Mouse (Mus musculus): ENCODE measurements around the gene Fndc8. TPM values are rescaled to one million over a fixed set of nuclear protein-coding genes. Genes with fewer than 3 reads are reported as not detected.

Fndc8 gene
- polyA plus RNA-seq, 1 experiment from 2014 or later = 0.12 TPM

- H3K9ac ChIP-seq (ENCODE audit: low read length) = no peak overlapping the region
- peaks cover 4% of the 10 kb centered on the region; the same call in 1 of the 2 replicates for H3K4me1 ChIP-seq (ENCODE audit: control insufficient read depth, insufficient read depth, low read length)
- no peaks in the 10 kb centered on the region for H3K9me3 ChIP-seq (replicated peaks; ENCODE audit: control insufficient read depth, low read length)
- no peak overlapping the region for H3K4me3 ChIP-seq (ENCODE audit: low read length)
- WGBS = 92% methylated on average over 5 of the region's 5 CpGs
- no peak for ATAC-seq (replicated peaks; ENCODE audit: extremely low read depth, insufficient read depth, low FRiP score)
- no peaks in the 10 kb centered on the region for H3K27me3 ChIP-seq (ENCODE audit: control insufficient read depth, insufficient read depth, low read length)
- H3K36me3 ChIP-seq (ENCODE audit: control insufficient read depth, insufficient read depth) = 0 out of 2 replicates have a peak, but pooled peaks cover 3% of the 10 kb centered on the region
- no peak overlapping the region for H3K4me2 ChIP-seq (ENCODE audit: low read depth, low read length)
- no peak overlapping the region for H3K27ac ChIP-seq (ENCODE audit: low read length)
Observed at GRCm38 (mm10) chr11:82875631-82876030, 16.3 kb upstream of the Fndc8 start.

- H3K4me1 ChIP-seq (ENCODE audit: control insufficient read depth, insufficient read depth, low read length) = peaks cover 4% of the 10 kb centered on the region; the same call in 1 of the 2 replicates
- no peak overlapping the region for H3K4me2 ChIP-seq (ENCODE audit: low read depth, low read length)
- peaks cover 6% of the 10 kb centered on the region; the same call in 1 of the 2 replicates for H3K36me3 ChIP-seq (ENCODE audit: control insufficient read depth, insufficient read depth)
- H3K9ac ChIP-seq (ENCODE audit: low read length) = no peak overlapping the region
- no peak for ATAC-seq (replicated peaks; ENCODE audit: extremely low read depth, insufficient read depth, low FRiP score)
- H3K4me3 ChIP-seq (ENCODE audit: low read length) = no peak overlapping the region
- WGBS = 78% methylated on average over 7 of the region's 7 CpGs
- H3K27ac ChIP-seq (ENCODE audit: low read length) = no peak overlapping the region
- H3K9me3 ChIP-seq (replicated peaks; ENCODE audit: control insufficient read depth, low read length) = no peaks in the 10 kb centered on the region
- no peaks in the 10 kb centered on the region for H3K27me3 ChIP-seq (ENCODE audit: control insufficient read depth, insufficient read depth, low read length)
Observed at GRCm38 (mm10) chr11:82877726-82878344, 14.1 kb upstream of the Fndc8 start.

DNA sequence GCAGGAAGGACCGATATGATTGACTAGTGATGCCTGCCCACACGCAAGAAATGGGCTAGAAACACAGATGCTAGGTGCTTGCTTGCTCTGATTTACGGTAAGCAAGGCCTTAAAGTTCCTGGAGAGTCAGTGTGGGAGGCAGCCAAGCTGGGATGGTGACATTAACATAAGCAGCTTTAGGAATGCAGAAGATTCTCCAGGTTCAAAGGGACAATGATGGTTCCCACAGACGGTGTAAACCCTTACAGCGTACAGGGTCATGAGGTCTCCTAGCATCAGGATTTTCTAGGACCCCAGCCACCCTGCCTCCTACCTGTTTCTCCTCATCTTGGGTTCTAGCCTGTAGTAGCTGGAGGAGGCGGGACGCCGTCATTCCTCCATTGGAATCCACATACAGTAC is 8.7 kb upstream of the Fndc8 start:
- no peak for ATAC-seq (replicated peaks; ENCODE audit: extremely low read depth, insufficient read depth, low FRiP score)
- H3K9me3 ChIP-seq (replicated peaks; ENCODE audit: control insufficient read depth, low read length) = no peaks in the 10 kb centered on the region
- no peak overlapping the region for H3K9ac ChIP-seq (ENCODE audit: low read length)
- H3K36me3 ChIP-seq (ENCODE audit: control insufficient read depth, insufficient read depth) = peaks cover 6% of the 10 kb centered on the region; the same call in 1 of the 2 replicates
- no peak overlapping the region for H3K27ac ChIP-seq (ENCODE audit: low read length)
- no peak overlapping the region for H3K4me2 ChIP-seq (ENCODE audit: low read depth, low read length)
- H3K4me1 ChIP-seq (ENCODE audit: control insufficient read depth, insufficient read depth, low read length) = peaks cover under 1% of the 10 kb centered on the region
- WGBS = 73% methylated on average over 8 of the region's 8 CpGs
- H3K27me3 ChIP-seq (ENCODE audit: control insufficient read depth, insufficient read depth, low read length) = no peaks in the 10 kb centered on the region
- no peak overlapping the region for H3K4me3 ChIP-seq (ENCODE audit: low read length)

GRCm38 (mm10) chr11:82886559-82886958 is 5.4 kb upstream of the Fndc8 start:
- ATAC-seq (replicated peaks; ENCODE audit: extremely low read depth, insufficient read depth, low FRiP score) = no peak
- H3K9me3 ChIP-seq (replicated peaks; ENCODE audit: control insufficient read depth, low read length) = no peaks in the 10 kb centered on the region
- H3K36me3 ChIP-seq (ENCODE audit: control insufficient read depth, insufficient read depth) = peaks cover 2% of the 10 kb centered on the region; the same call in 1 of the 2 replicates
- H3K4me1 ChIP-seq (ENCODE audit: control insufficient read depth, insufficient read depth, low read length) = peaks cover 12% of the 10 kb centered on the region
- WGBS = 83% methylated on average over 3 of the region's 3 CpGs
- no peak overlapping the region for H3K27ac ChIP-seq (ENCODE audit: low read length)
- no peak overlapping the region for H3K4me2 ChIP-seq (ENCODE audit: low read depth, low read length)
- 0 out of 2 replicates have a peak, but pooled peaks cover 2% of the 10 kb centered on the region for H3K27me3 ChIP-seq (ENCODE audit: control insufficient read depth, insufficient read depth, low read length)
- no peak overlapping the region for H3K9ac ChIP-seq (ENCODE audit: low read length)
- no peak overlapping the region for H3K4me3 ChIP-seq (ENCODE audit: low read length)

- no peaks in the 10 kb centered on the region for H3K9me3 ChIP-seq (replicated peaks; ENCODE audit: control insufficient read depth, low read length)
- ATAC-seq (replicated peaks; ENCODE audit: extremely low read depth, insufficient read depth, low FRiP score) = no peak
- H3K4me1 ChIP-seq (ENCODE audit: control insufficient read depth, insufficient read depth, low read length) = peaks cover 12% of the 10 kb centered on the region
- peak overlapping the region; percentile 28; the same call in 1 of the 2 replicates for H3K4me2 ChIP-seq (ENCODE audit: low read depth, low read length)
- H3K27ac ChIP-seq (ENCODE audit: low read length) = no peak overlapping the region
- H3K27me3 ChIP-seq (ENCODE audit: control insufficient read depth, insufficient read depth, low read length) = 0 out of 2 replicates have a peak, but pooled peaks cover 2% of the 10 kb centered on the region
- H3K36me3 ChIP-seq (ENCODE audit: control insufficient read depth, insufficient read depth) = no peaks in the 10 kb centered on the region; the same call in 1 of the 2 replicates
- peak overlapping the region; percentile 3; the same call in 1 of the 2 replicates for H3K9ac ChIP-seq (ENCODE audit: low read length)
- H3K4me3 ChIP-seq (ENCODE audit: low read length) = no peak overlapping the region
- WGBS = 46% methylated on average over 10 of the region's 10 CpGs
Observed at GRCm38 (mm10) chr11:82888491-82888946, 3.4 kb upstream of the Fndc8 start.

DNA sequence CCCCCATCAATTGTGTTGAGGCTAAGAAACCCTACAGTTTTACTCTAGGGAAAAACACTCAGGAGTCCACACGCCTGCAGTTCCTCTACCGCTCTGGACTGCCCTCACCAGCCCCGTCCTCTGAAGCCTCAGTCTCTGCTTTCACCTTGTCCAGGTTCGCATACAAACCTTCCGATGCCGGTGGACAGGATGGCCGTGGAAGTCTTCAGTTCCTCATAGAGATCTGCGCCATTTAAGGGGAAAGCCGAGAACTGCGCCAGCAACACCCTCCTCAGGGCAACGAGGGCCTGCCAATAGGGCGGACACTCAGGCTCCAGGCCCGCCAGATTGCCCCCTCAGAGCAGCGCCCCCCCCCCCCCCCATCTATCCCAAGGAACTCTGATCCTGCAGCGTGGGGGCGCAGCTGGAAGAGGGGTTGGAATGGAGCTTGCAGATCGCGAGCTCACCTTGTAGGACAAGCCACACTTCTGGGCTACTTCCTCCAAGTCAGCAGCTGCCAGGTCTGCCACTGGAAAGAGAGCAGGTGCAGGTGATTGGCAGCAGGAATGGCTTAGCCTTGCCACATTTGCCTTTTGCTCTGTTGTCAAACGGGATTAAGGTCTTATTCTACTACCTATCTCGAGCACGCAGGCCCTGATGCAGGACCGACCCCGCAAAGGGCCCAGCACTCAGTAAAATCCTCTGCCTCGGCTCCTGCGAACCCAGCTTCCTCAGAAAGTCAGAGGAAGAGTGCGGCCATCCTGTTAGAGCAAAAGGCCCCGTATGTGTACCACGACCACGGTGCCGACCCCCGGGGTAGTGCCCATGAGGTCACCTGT is 2.2 kb upstream of the Fndc8 start:
- 3% methylated on average over 31 of the region's 31 CpGs for WGBS
- H3K4me1 ChIP-seq (ENCODE audit: control insufficient read depth, insufficient read depth, low read length) = peaks cover 12% of the 10 kb centered on the region
- 0 out of 2 replicates have a peak, but pooled peaks cover 2% of the 10 kb centered on the region for H3K27me3 ChIP-seq (ENCODE audit: control insufficient read depth, insufficient read depth, low read length)
- peak; percentile 43 for ATAC-seq (replicated peaks; ENCODE audit: extremely low read depth, insufficient read depth, low FRiP score)
- peak overlapping the region; percentile 34 for H3K27ac ChIP-seq (ENCODE audit: low read length)
- H3K36me3 ChIP-seq (ENCODE audit: control insufficient read depth, insufficient read depth) = no peaks in the 10 kb centered on the region; the same call in 1 of the 2 replicates
- no peaks in the 10 kb centered on the region for H3K9me3 ChIP-seq (replicated peaks; ENCODE audit: control insufficient read depth, low read length)
- peak overlapping the region; percentile 83 for H3K4me3 ChIP-seq (ENCODE audit: low read length)
- H3K4me2 ChIP-seq (ENCODE audit: low read depth, low read length) = peak overlapping the region; percentile 95
- peak overlapping the region; percentile 74 for H3K9ac ChIP-seq (ENCODE audit: low read length)

GRCm38 (mm10) chr11:82890342-82890762 is 1.6 kb upstream of the Fndc8 start, which contains the start of gene Rad51d:
Gene Rad51d (minus strand): TSS chr11:82890614.
- H3K9ac ChIP-seq (ENCODE audit: low read length) = peak within 1 kb of the TSS; percentile 74
- ATAC-seq (replicated peaks; ENCODE audit: extremely low read depth, insufficient read depth, low FRiP score) = peak; percentile 92
- H3K36me3 ChIP-seq (ENCODE audit: control insufficient read depth, insufficient read depth) = no peaks in the 10 kb centered on the region; the same call in 1 of the 2 replicates
- H3K9me3 ChIP-seq (replicated peaks; ENCODE audit: control insufficient read depth, low read length) = no peaks in the 10 kb centered on the region
- WGBS = under 1% methylated on average over 25 of the region's 26 CpGs
- H3K4me1 ChIP-seq (ENCODE audit: control insufficient read depth, insufficient read depth, low read length) = peaks cover 12% of the 10 kb centered on the region
- H3K27me3 ChIP-seq (ENCODE audit: control insufficient read depth, insufficient read depth, low read length) = 0 out of 2 replicates have a peak, but pooled peaks cover 2% of the 10 kb centered on the region
- peak within 1 kb of the TSS; percentile 95 for H3K4me2 ChIP-seq (ENCODE audit: low read depth, low read length)
- peak within 1 kb of the TSS; percentile 34 for H3K27ac ChIP-seq (ENCODE audit: low read length)
- H3K4me3 ChIP-seq (ENCODE audit: low read length) = peak within 1 kb of the TSS; percentile 83

- no peaks in the 10 kb centered on the region for H3K4me1 ChIP-seq (ENCODE audit: control insufficient read depth, insufficient read depth, low read length)
- 77% methylated on average over 10 of the region's 10 CpGs for WGBS
- no peak for ATAC-seq (replicated peaks; ENCODE audit: extremely low read depth, insufficient read depth, low FRiP score)
- H3K27ac ChIP-seq (ENCODE audit: low read length) = no peak overlapping the region
- no peaks in the 10 kb centered on the region for H3K9me3 ChIP-seq (replicated peaks; ENCODE audit: control insufficient read depth, low read length)
- peaks cover 19% of the 10 kb centered on the region for H3K36me3 ChIP-seq (ENCODE audit: control insufficient read depth, insufficient read depth)
- H3K27me3 ChIP-seq (ENCODE audit: control insufficient read depth, insufficient read depth, low read length) = no peaks in the 10 kb centered on the region
- no peak overlapping the region for H3K4me3 ChIP-seq (ENCODE audit: low read length)
- H3K9ac ChIP-seq (ENCODE audit: low read length) = no peak overlapping the region
- no peak overlapping the region for H3K4me2 ChIP-seq (ENCODE audit: low read depth, low read length)
Observed at GRCm38 (mm10) chr11:82897478-82897877, 5.6 kb downstream of the Fndc8 start.
